Mouse (Mus musculus): ENCODE measurements around the gene Pbx1. TPM values are rescaled to one million over a fixed set of nuclear protein-coding genes. Genes with fewer than 3 reads are reported as not detected.

Pbx1 gene
- polyA plus RNA-seq, 1 experiment from 2014 or later: 49.9 TPM

- no peak for ATAC-seq
- DNase-seq (ENCODE audit: low read depth, low spot score): no peak
- H3K27me3 ChIP-seq: no peaks in the 10 kb centered on the region
- in situ Hi-C loops (cut with MboI; ENCODE audit: low pct_unique_long_range_greater_than_20kb): loop anchor here (25.0 kb wide), 2 partner anchors 489 to 911 kb away; no protein-coding TSS in a partner anchor
- no peak for TF ChIP-seq CTCF (IDR thresholded peaks at IDR 0.05)
- POLR2A ChIA-PET: no interaction called here
- CTCF ChIA-PET: no interaction called here
Measured at GRCm38 (mm10) chr1:168426281-168426680, 5.8 kb downstream of the Pbx1 start.

GRCm38 (mm10) chr1:168425017-168425705, 6.9 kb downstream of the Pbx1 start:
- TF ChIP-seq CTCF (IDR thresholded peaks at IDR 0.05): no peak
- in situ Hi-C loops (cut with MboI; ENCODE audit: low pct_unique_long_range_greater_than_20kb): loop anchor here (25.0 kb wide), 2 partner anchors 488 to 912 kb away; no protein-coding TSS in a partner anchor
- H3K27me3 ChIP-seq: no peaks in the 10 kb centered on the region
- POLR2A ChIA-PET: interaction anchor here (0.7 kb wide), 1 partner anchor 35 kb away, joined by 3 read pairs; no protein-coding TSS in a partner anchor
- ATAC-seq (no peak), DNase-seq (ENCODE audit: low read depth, low spot score) (no peak)
- CTCF ChIA-PET: no interaction called here

GRCm38 (mm10) chr1:168423389-168423930, 8.6 kb downstream of the Pbx1 start:
- no peaks in the 10 kb centered on the region for H3K27me3 ChIP-seq
- ATAC-seq: no peak
- in situ Hi-C loops (cut with MboI; ENCODE audit: low pct_unique_long_range_greater_than_20kb): no loop called here
- TF ChIP-seq CTCF (IDR thresholded peaks at IDR 0.05): no peak
- DNase-seq (ENCODE audit: low read depth, low spot score): no peak
- CTCF ChIA-PET: no interaction called here
- POLR2A ChIA-PET: interaction anchor here (0.6 kb wide), 1 partner anchor 440 kb away, joined by 4 read pairs; no protein-coding TSS in a partner anchor

- no peak for TF ChIP-seq CTCF (IDR thresholded peaks at IDR 0.05)
- no peaks in the 10 kb centered on the region for H3K27me3 ChIP-seq
- POLR2A ChIA-PET: no interaction called here
- DNase-seq (ENCODE audit: low read depth, low spot score) (no peak), ATAC-seq (no peak)
- CTCF ChIA-PET: interaction anchor here (1.2 kb wide), 1 partner anchor 35 kb away, joined by 4 read pairs; no protein-coding TSS in a partner anchor
- in situ Hi-C loops (cut with MboI; ENCODE audit: low pct_unique_long_range_greater_than_20kb): no loop called here
Measured at GRCm38 (mm10) chr1:168418903-168419302, 13.2 kb downstream of the Pbx1 start.

GRCm38 (mm10) chr1:168417626-168418025, 14.4 kb downstream of the Pbx1 start:
- no peak for TF ChIP-seq CTCF (IDR thresholded peaks at IDR 0.05)
- no peaks in the 10 kb centered on the region for H3K27me3 ChIP-seq
- POLR2A ChIA-PET: interaction anchor here (0.6 kb wide), 1 partner anchor 605 kb away, joined by 3 read pairs; no protein-coding TSS in a partner anchor
- in situ Hi-C loops (cut with MboI; ENCODE audit: low pct_unique_long_range_greater_than_20kb): no loop called here
- no peak for ATAC-seq
- CTCF ChIA-PET: no interaction called here
- no peak for DNase-seq (ENCODE audit: low read depth, low spot score)

- POLR2A ChIA-PET: interaction anchor here (0.6 to 0.9 kb wide), 2 partner anchors 13 to 606 kb away, joined by 3 read pairs; no protein-coding TSS in a partner anchor
- ATAC-seq (peak; percentile 80), DNase-seq (ENCODE audit: low read depth, low spot score) (no peak)
Measured at GRCm38 (mm10) chr1:168416729-168417437, 15.2 kb downstream of the Pbx1 start.

GRCm38 (mm10) chr1:168410611-168411010, 21.5 kb downstream of the Pbx1 start:
- H3K27me3 ChIP-seq: no peaks in the 10 kb centered on the region
- ATAC-seq: no peak
- POLR2A ChIA-PET: interaction anchor here (0.6 kb wide), 1 partner anchor 555 kb away, joined by 3 read pairs; no protein-coding TSS in a partner anchor
- in situ Hi-C loops (cut with MboI; ENCODE audit: low pct_unique_long_range_greater_than_20kb): no loop called here
- DNase-seq (ENCODE audit: low read depth, low spot score): no peak
- CTCF ChIA-PET: interaction anchor here (1.0 kb wide), 1 partner anchor 49 kb away, joined by 3 read pairs; no protein-coding TSS in a partner anchor
- no peak for TF ChIP-seq CTCF (IDR thresholded peaks at IDR 0.05)

More at GRCm38 (mm10) chr1:168416729-168417437, 15.2 kb downstream of the Pbx1 start:
- no peak for TF ChIP-seq CTCF (IDR thresholded peaks at IDR 0.05)
- no peaks in the 10 kb centered on the region for H3K27me3 ChIP-seq
- in situ Hi-C loops (cut with MboI; ENCODE audit: low pct_unique_long_range_greater_than_20kb): no loop called here
- CTCF ChIA-PET: no interaction called here

GRCm38 (mm10) chr1:168410054-168410453, 22.0 kb downstream of the Pbx1 start:
- in situ Hi-C loops (cut with MboI; ENCODE audit: low pct_unique_long_range_greater_than_20kb): no loop called here
- no peak for DNase-seq (ENCODE audit: low read depth, low spot score)
- no peaks in the 10 kb centered on the region for H3K27me3 ChIP-seq
- POLR2A ChIA-PET: interaction anchor here (0.6 kb wide), 1 partner anchor 555 kb away, joined by 3 read pairs; no protein-coding TSS in a partner anchor
- no peak for TF ChIP-seq CTCF (IDR thresholded peaks at IDR 0.05)
- no peak for ATAC-seq
- CTCF ChIA-PET: no interaction called here

GRCm38 (mm10) chr1:168408757-168409156, 23.3 kb downstream of the Pbx1 start:
- H3K27me3 ChIP-seq: no peaks in the 10 kb centered on the region
- in situ Hi-C loops (cut with MboI; ENCODE audit: low pct_unique_long_range_greater_than_20kb): no loop called here
- POLR2A ChIA-PET: no interaction called here
- ATAC-seq: no peak
- CTCF ChIA-PET: no interaction called here
- DNase-seq (ENCODE audit: low read depth, low spot score): no peak
- no peak for TF ChIP-seq CTCF (IDR thresholded peaks at IDR 0.05)

GRCm38 (mm10) chr1:168407958-168408357, 24.1 kb downstream of the Pbx1 start:
- no peaks in the 10 kb centered on the region for H3K27me3 ChIP-seq
- in situ Hi-C loops (cut with MboI; ENCODE audit: low pct_unique_long_range_greater_than_20kb): no loop called here
- ATAC-seq (no peak), DNase-seq (ENCODE audit: low read depth, low spot score) (no peak)
- POLR2A ChIA-PET: interaction anchor here (0.7 kb wide), 1 partner anchor 22 kb away, joined by 3 read pairs; no protein-coding TSS in a partner anchor
- CTCF ChIA-PET: no interaction called here
- no peak for TF ChIP-seq CTCF (IDR thresholded peaks at IDR 0.05)
